Mouse (Mus musculus) testis, postnatal 14 days (tissue): ENCODE results near the gene Ttc41.

Experiments
- DNase-seq: peaks from one replicate; pipeline ENCODE4 v3.0.0; 2021; ENCODE audit warnings: low spot score

Gene Ttc41

DNA sequence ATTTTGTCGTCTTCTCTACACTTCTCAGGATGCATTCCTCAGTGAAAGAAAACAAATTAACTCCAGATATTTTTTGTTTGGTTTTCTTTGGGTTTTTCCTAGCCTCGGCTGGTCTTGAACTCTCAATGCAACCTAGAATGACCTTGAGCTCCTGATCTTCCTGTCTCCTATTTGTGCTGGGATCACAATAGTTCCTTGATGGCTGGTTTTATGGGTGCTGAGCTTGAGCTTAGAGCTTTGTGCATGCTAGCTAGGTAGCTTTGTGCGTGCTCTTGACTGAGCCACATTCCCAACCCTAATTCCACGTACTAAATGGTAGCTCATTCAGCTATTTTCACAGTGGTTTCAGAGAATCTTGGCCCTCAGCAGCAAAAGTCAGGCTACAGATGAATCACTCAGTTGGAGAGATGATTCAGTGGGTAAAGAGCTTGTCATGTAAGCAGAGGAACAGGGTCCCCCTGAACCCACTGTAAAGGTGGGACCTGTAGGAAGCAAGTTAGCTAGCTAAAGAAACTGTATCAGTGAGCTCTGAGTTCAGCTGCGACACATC, 78.6 kb downstream of the Ttc41 start:
- DNase-seq: no peak

DNA sequence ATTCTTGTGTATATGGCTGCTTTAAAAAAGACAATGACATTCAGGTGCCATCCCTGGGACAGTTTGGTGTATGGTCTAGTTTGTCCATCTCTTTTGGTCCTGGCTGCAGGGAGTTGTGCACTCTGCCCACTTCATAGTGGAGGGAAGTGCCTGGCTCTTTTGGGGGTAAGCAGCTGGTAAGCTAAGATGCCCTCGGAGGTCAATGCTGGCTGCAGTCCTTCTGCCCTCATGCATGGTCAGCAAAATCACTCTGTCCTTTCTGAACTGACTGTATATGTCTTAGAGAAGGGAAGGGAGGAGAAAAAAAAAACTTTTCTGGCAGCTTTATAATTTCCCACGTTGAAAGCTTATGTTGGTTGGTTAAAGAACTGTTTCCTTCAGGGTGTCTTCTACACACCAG, 79.8 kb downstream of the Ttc41 start:
- DNase-seq: no peak

GRCm38 (mm10) chr10:86786083-86786482, 80.5 kb downstream of the Ttc41 start:
- DNase-seq: no peak

DNA sequence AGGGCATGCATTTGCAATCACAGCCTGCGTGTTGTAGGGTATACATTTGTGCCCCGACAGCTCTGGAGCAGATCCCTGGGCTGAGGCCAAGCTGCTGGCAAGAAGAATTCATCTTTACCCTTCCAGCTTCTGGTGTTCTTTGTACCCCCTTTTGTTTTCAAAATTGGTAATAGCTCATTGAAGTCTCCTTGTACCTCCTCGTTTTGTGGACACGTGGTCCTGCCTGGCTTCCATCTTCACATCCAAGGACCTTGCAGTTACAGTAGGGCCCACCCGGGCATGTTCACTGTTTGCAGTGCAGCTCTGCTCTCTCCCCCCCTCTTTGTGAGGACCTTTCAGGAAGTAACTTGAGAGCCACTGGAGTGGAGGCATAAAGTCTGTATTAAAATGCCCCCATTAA, 82.6 kb downstream of the Ttc41 start:
- DNase-seq: no peak

DNA sequence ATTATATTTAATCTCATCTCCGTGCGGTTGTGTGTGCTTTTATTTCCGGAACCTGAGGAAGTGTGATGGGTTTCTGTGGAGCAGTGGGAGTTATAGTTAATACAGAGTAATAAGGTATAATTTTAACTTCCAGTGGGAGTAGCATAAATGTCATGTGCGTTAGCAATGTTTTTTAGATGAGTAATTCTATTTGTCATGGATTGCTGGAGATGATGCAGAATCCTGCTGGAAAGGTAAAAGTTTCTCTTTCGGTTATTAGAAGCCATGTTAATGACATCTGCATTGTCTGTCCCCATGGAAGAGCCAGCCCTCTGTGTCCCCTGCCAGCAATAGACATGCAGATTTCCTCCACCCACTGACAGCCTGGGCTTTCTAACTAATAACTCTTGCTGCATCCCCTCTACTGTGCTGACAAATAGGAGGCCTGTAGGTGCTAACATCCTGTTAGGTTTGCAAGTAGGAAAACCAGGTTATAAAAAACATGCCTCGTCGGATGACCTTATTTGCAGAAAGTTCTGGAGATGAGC, 83.6 kb downstream of the Ttc41 start:
- DNase-seq: no peak

DNA sequence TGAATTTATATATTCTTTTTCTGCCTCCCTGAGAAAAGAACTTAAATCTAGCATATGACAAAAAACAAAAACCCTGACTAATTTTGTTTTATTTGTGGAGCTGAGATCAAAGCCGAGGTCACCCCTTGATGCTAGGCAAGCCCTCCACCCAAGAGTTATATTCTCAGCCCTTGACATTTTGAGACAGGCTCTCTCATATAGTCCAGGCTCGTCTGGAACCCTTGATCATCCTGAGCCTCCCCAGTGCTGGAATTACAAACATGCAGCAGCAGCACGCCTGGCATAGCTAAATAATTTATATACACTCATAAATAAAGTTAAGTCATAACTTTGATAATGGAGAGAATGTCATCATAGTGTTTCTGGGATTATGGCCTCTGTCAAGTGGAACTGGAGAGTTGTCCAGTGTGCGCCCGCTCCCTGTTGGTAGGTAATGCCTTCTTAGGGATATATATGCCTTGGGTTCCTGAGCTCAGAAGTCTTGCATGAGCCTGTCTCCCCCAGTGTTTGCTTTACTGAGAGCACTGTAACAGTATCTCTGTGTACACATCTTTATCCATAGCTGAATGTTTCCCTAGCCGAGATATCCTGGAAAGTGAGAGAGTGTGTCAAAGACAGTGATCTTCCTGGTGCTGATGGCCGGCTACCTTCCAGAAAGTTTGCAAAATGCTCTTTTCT, 86.0 kb downstream of the Ttc41 start:
- no peak for DNase-seq

GRCm38 (mm10) chr10:86793509-86793951, 87.9 kb downstream of the Ttc41 start:
- DNase-seq: peak; percentile 44

GRCm38 (mm10) chr10:86794196-86794595, 88.6 kb downstream of the Ttc41 start:
- DNase-seq: no peak

GRCm38 (mm10) chr10:86794794-86795535, 89.4 kb downstream of the Ttc41 start:
- no peak for DNase-seq

- no peak for DNase-seq
These were observed 90.6 kb downstream of the Ttc41 start for GRCm38 (mm10) chr10:86796073-86796741.

DNA sequence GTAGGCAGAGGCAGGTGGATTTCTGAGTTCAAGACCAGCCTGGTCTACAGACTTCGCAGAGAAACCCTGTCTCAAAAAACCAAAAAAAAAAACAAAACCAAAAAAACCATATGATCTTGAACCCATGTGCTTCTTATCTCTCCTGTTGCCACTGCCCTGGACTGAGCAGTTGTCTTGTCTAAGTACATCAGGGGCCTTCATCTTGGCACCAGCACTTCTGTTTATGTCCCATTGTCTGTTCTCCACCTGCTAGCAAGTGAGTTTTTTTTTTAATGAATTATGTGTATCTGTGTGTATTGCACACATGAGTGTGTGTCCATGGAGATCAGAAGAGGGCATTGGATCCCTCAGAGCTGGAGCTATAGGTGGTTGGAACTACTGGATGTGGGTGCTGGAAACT, 101.8 kb downstream of the Ttc41 start:
- no peak for DNase-seq

- DNase-seq: peak; percentile 51
These were observed 102.6 kb downstream of the Ttc41 start for GRCm38 (mm10) chr10:86808013-86808758.

DNA sequence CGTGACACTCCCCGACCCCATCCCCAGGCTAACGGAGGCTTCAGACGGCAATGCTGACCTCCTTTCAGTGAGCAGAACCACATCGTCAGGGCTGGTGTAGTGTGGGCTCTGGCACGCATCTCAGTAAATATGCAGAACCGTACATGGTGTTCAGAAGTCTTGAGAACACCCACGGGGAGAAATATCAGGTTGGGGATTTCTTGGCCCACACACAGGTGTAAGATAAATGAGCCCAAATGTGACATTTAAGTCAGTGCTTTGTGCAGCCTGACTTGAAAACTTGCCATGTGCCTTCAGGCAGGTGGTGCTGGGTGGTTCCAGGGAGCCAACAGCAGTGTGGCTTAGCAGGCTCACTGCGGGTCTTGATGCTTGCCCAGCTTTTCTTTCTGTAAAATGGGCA, 104.4 kb downstream of the Ttc41 start:
- DNase-seq: no peak

DNA sequence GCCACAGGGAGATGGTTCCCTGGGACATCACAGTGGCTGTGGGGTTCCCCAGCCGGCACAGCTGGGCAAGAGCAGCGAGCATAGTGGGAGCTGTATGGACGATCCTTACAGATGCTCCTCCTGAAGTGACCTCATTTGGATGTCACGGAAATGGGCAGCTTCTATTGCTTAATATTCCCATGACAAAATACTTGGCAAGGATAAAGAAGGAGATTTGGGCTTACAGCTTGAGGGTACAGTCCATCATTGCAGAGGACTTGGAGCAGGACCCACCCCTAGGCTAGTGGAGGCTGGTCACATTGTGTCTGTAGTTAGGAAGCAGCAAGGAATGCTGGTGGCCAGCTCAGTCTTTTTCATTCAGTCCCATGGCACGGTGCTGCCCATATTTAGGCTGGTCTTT, 105.0 kb downstream of the Ttc41 start:
- no peak for DNase-seq

DNA sequence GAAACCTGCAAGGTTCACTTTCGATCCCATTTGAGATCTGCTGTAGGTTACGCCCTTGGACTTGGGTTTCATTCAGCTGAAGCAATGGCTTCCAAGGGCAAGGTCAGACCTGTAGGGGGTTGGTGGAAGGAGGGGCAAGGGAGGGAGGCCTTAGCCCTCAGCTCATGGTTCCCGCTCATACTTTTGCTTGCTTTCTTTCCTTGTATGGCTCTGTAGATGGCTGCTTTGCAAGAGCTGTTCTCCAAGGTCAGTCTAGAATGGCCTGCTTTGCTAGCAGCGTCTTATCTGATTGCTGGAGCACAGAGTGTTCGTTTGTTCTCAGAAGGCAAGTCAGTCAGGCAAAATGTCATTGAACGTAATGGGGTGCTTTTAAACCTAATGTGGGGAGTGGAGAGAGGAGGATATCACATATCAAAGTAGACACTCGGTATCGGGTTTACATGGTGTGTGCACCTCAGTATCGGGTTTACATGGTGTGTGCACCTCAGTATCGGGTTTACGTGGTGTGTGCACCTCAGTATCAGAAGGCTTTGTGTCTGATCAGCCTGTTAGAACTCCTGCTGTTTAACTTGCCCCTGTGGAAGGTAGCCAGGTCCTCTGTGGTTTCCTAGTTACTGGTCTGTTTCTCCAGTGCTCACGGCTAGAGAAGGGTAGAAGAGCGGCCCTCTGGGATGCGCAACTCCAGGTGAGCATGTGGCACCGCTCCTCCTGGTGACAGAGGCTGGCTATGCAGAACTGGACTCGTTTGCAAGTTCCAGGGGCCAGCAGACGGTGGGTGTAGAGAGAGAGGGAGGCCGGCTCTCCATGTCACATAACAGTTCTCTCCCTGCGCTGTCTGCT, 108.9 kb downstream of the Ttc41 start:
- peak; percentile 83 for DNase-seq

DNA sequence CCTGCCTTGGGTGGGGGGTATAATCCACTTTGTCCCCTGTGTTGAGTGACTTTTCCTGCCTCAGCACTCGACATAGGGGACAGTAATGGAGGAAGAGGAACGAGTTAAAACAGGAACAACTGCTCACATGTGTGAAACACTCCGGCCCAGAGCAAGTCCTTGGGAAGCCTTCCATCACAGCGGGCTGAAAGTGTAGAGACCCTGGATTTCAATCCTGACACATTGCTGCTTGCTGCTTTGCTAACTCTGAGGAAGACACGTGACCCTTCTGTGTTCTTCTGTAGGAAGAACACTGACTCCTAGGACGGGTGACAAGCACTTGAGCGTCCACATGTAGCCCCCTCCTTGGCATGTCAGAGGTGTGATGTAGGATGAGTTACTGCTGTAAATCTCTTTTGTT, 109.5 kb downstream of the Ttc41 start:
- no peak for DNase-seq

DNA sequence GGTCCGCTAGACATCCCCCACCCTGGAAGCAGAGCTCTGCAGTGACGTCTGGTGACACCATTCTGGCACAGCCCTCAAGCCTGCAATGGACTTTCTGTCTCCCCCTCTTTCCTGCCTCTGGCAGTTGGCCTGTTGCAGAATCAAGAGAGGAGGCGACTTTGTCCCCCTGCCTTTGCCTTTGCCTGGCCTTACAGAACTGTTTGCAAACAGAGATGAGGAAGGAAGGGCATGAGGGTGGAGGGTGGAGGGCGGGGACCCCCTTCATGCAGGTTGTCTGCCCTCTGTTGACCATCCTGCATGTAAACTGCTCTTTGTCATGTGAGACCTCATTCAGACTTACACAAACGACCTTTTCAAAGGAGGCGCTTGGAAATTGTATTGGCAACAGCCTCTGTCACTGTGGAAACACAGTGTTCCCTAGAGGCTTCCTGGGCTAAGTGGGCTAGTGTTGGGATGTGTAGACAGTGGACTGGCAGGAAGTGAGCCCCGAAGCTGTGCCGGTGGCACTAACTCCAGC, 114.1 kb downstream of the Ttc41 start:
- no peak for DNase-seq

GRCm38 (mm10) chr10:86821014-86821413, 115.4 kb downstream of the Ttc41 start:
- DNase-seq: no peak

- no peak for DNase-seq
These were observed 118.5 kb downstream of the Ttc41 start for GRCm38 (mm10) chr10:86824093-86824492.

DNA sequence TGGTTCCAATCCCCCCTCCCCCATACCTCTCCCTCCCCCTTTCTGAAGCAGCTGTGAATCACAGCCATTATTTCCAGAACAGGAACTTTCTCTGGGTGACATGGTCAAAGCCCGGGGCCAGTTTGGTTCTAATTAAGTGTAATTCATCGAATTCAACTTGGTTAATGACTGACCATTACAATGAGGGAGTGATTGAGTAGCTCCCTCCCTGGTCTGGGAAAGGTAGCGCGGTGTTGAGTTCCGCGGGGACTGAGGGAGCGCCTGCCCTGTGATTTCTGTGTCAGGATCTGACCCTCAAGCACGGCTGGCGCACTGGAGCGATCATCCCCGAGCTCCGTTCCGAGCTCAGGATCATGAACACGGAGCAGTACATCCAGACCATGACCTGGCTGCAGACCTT, 119.3 kb downstream of the Ttc41 start:
- DNase-seq: no peak
